Mouse (Mus musculus) myocyte (in vitro differentiated cells): ENCODE measurements around the gene Fbxo21. TPM values are rescaled to one million over a fixed set of nuclear protein-coding genes. Genes with fewer than 3 reads are reported as not detected.

Experiments
- H3K27me3 ChIP-seq: one replicate; pipeline ENCODE4 v1.6.1; 2011; ENCODE audit not compliant: control insufficient read depth, insufficient read depth, insufficient read length
- H3K36me3 ChIP-seq: one replicate; pipeline ENCODE4 v1.6.1; 2011; ENCODE audit not compliant: control insufficient read depth, insufficient read depth
- H3K4me2 ChIP-seq: one replicate; pipeline ENCODE4 v1.6.1; 2011; ENCODE audit warnings: low read depth, control low read depth
- H3K4me3 ChIP-seq: one replicate; pipeline ENCODE4 v1.5.1; 2011; ENCODE audit warnings: mild to moderate bottlenecking, control low read depth, moderate library complexity
- H3K79me2 ChIP-seq: one replicate; pipeline ENCODE4 v1.6.1; 2011; ENCODE audit not compliant: control insufficient read depth, insufficient read depth
- H3ac ChIP-seq: one replicate; pipeline ENCODE4 v1.6.1; 2011; ENCODE audit not compliant: control insufficient read depth, insufficient read length
- CEBPB ChIP-seq: IDR thresholded peaks from 2 replicates; pipeline ENCODE4 v1.6.1; 2011; ENCODE audit warnings: mild to moderate bottlenecking, moderate library complexity; ENCODE audit not compliant: poor library complexity, insufficient read depth, severe bottlenecking
- E2F4 ChIP-seq: IDR thresholded peaks from one replicate; pipeline ENCODE4 v1.6.1; 2011; ENCODE audit warnings: mild to moderate bottlenecking, control low read depth, moderate library complexity; ENCODE audit not compliant: insufficient read depth
- MAX ChIP-seq: IDR thresholded peaks from one replicate; pipeline ENCODE4 v1.6.1; 2011; ENCODE audit warnings: low read depth, mild to moderate bottlenecking, control low read depth
- MYOD1 ChIP-seq, 3 experiments: IDR thresholded peaks; one replicate each; pipeline ENCODE4 v1.6.1; 2011; ENCODE audit warnings: control low read depth in 2 of 3, low read depth in 2 of 3, mild to moderate bottlenecking in 2 of 3, moderate library complexity in 1 of 3; ENCODE audit not compliant: insufficient read length in 2 of 3, control insufficient read depth in 1 of 3
- MYOG ChIP-seq, 3 experiments: IDR thresholded peaks; one replicate each; pipeline ENCODE4 v1.6.1; 2011; ENCODE audit warnings: control low read depth in 2 of 3, low read depth in 2 of 3, mild to moderate bottlenecking in 2 of 3; ENCODE audit not compliant: insufficient read length in 2 of 3, control insufficient read depth in 1 of 3, insufficient read depth in 1 of 3
- POLR2A ChIP-seq: IDR thresholded peaks from one replicate; pipeline ENCODE4 v1.6.1; 2011; ENCODE audit warnings: low read depth, mild to moderate bottlenecking, control low read depth, moderate library complexity; ENCODE audit not compliant: insufficient read length
- POLR2AphosphoS2 ChIP-seq: IDR thresholded peaks from one replicate; pipeline ENCODE4 v1.6.1; 2011; ENCODE audit warnings: low read depth, control low read depth; ENCODE audit not compliant: insufficient read length
- REST ChIP-seq: IDR thresholded peaks from one replicate; pipeline ENCODE4 v1.6.1; 2011; ENCODE audit warnings: mild to moderate bottlenecking, control low read depth, moderate library complexity; ENCODE audit not compliant: insufficient read depth, insufficient read length
- SRF ChIP-seq: IDR thresholded peaks from one replicate; pipeline ENCODE4 v1.6.1; 2011; ENCODE audit warnings: low read depth; ENCODE audit not compliant: control insufficient read depth, insufficient read length
- TCF12 ChIP-seq: IDR thresholded peaks from one replicate; pipeline ENCODE4 v1.6.1; 2011; ENCODE audit warnings: mild to moderate bottlenecking, control low read depth; ENCODE audit not compliant: poor library complexity, insufficient read depth, severe bottlenecking
- TCF3 ChIP-seq: IDR thresholded peaks from one replicate; pipeline ENCODE4 v1.6.1; 2011; ENCODE audit warnings: low read depth, control low read depth; ENCODE audit not compliant: insufficient read length
- USF1 ChIP-seq: IDR thresholded peaks from one replicate; pipeline ENCODE4 v1.6.1; 2011; ENCODE audit warnings: low read depth, mild to moderate bottlenecking, control low read depth, moderate library complexity
- polyA plus RNA-seq: library from polyadenylated mRNA; unstranded; fragments of >200 nt; fragmentation: generic; extraction: Trizol; gene quantifications from one replicate; pipeline ENCODE4 v1.2.1, GENCODE M21; 2012; ENCODE audit warnings: missing spikeins

Gene Fbxo21
- polyA plus RNA-seq, 1 experiment, result 9.9 TPM

- Histone ChIP-seq H3K79me2 (no peaks in the 10 kb centered on the region), H3K27me3 (peaks cover 41% of the 10 kb centered on the region), H3K4me3 (peak overlapping the region; percentile 10), H3K4me2 (peak overlapping the region; percentile 82), H3K36me3 (no peaks in the 10 kb centered on the region), H3ac (no peak overlapping the region)
- TF ChIP-seq E2F4 (no peak), MYOD1 (IDR thresholded peaks at IDR 0.05; ENCODE audit: control insufficient read depth in 1 of 3, insufficient read length in 2 of 3, low read depth in 2 of 3) (no peak), MYOG (IDR thresholded peaks at IDR 0.05; ENCODE audit: control insufficient read depth in 1 of 3, insufficient read depth in 1 of 3, insufficient read length in 2 of 3, low read depth in 2 of 3) (no peak), TCF12 (no peak), MAX (no peak), POLR2A (no peak), SRF (no peak), TCF3 (no peak), POLR2AphosphoS2 (no peak), USF1 (no peak), CEBPB (no peak), REST (no peak)
These were observed 52.5 kb downstream of the Fbxo21 start for GRCm38 (mm10) chr5:118029035-118029408.

DNA sequence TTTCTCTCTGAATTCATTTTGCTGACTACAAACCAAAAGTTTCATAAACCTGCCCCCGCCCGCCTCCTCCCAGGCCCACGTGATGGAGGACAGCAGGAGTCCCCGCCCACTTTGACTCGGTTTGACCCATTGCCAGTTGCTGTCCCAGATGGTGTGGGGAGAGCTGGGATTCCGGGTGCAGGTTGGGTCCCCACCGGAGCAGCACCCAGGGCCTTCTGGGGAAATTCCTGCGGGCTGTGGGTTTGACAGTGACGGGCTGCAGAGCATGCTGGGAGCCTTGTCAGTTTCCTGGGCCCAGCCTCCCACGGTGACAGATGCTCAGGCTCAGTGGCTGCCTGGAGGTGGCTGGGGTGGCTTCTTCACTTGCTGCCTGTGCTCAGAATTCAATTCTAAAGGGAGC lies 52.9 kb downstream of the Fbxo21 start:
- Histone ChIP-seq H3K4me2 (peak overlapping the region; percentile 82), H3ac (no peak overlapping the region), H3K36me3 (no peaks in the 10 kb centered on the region), H3K4me3 (peak overlapping the region; percentile 10), H3K27me3 (peaks cover 41% of the 10 kb centered on the region), H3K79me2 (no peaks in the 10 kb centered on the region)
- TF ChIP-seq TCF12, result no peak
- peak; percentile 87 for TF ChIP-seq USF1
- TF ChIP-seq MYOG (IDR thresholded peaks at IDR 0.05; ENCODE audit: control insufficient read depth in 1 of 3, insufficient read depth in 1 of 3, insufficient read length in 2 of 3, low read depth in 2 of 3), result peak in 1 of 3 experiments; percentile 68
- peak in 1 of 3 experiments; percentile 75 for TF ChIP-seq MYOD1 (IDR thresholded peaks at IDR 0.05; ENCODE audit: control insufficient read depth in 1 of 3, insufficient read length in 2 of 3, low read depth in 2 of 3)

GRCm38 (mm10) chr5:118030022-118030675 lies 53.6 kb downstream of the Fbxo21 start:
- Histone ChIP-seq H3K36me3 (no peaks in the 10 kb centered on the region), H3K4me2 (no peak overlapping the region), H3ac (no peak overlapping the region), H3K79me2 (no peaks in the 10 kb centered on the region), H3K4me3 (peak overlapping the region; percentile 10), H3K27me3 (peaks cover 41% of the 10 kb centered on the region)
- TF ChIP-seq USF1, result no peak
- TF ChIP-seq TCF3, result no peak
- TF ChIP-seq MAX, result no peak
- TF ChIP-seq POLR2AphosphoS2, result no peak
- TF ChIP-seq MYOG (IDR thresholded peaks at IDR 0.05; ENCODE audit: control insufficient read depth in 1 of 3, insufficient read depth in 1 of 3, insufficient read length in 2 of 3, low read depth in 2 of 3), result no peak
- no peak for TF ChIP-seq POLR2A
- no peak for TF ChIP-seq TCF12
- no peak for TF ChIP-seq REST
- TF ChIP-seq SRF, result no peak

DNA sequence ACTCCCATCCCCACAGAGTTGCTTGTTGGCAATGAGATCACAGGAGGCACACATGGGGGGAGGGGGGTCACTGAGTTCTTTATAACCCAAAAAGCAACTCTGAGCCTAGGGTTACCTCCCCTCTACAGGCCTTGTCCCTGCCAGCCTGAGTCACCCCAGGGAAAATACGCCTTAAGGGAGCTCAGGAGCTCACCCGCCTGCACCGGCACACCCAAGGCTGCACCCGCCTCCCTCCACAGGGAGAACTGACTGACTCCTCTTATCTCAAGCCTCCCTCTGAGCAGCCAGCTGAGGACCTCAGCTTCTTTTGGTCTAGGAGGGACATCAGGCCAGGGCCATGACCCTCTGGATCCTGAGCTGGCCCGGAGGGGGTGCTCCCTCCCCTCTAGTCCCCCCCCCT lies 54.5 kb downstream of the Fbxo21 start:
- peaks cover 31% of the 10 kb centered on the region for H3K27me3 ChIP-seq
- no peaks in the 10 kb centered on the region for H3K36me3 ChIP-seq
- no peak overlapping the region for H3ac ChIP-seq
- H3K4me3 ChIP-seq, result no peak overlapping the region
- no peaks in the 10 kb centered on the region for H3K79me2 ChIP-seq
- no peak overlapping the region for H3K4me2 ChIP-seq
- TF ChIP-seq TCF3 (no peak), POLR2A (no peak), MAX (no peak), SRF (no peak), CEBPB (no peak), REST (no peak), POLR2AphosphoS2 (no peak), TCF12 (no peak), USF1 (no peak), E2F4 (no peak), MYOG (IDR thresholded peaks at IDR 0.05; ENCODE audit: control insufficient read depth in 1 of 3, insufficient read depth in 1 of 3, insufficient read length in 2 of 3, low read depth in 2 of 3) (no peak), MYOD1 (IDR thresholded peaks at IDR 0.05; ENCODE audit: control insufficient read depth in 1 of 3, insufficient read length in 2 of 3, low read depth in 2 of 3) (no peak)

GRCm38 (mm10) chr5:118031508-118031907 lies 55.0 kb downstream of the Fbxo21 start:
- Histone ChIP-seq H3ac (no peak overlapping the region), H3K4me2 (no peak overlapping the region), H3K36me3 (no peaks in the 10 kb centered on the region), H3K27me3 (peaks cover 27% of the 10 kb centered on the region), H3K79me2 (no peaks in the 10 kb centered on the region), H3K4me3 (no peak overlapping the region)
- TF ChIP-seq REST (no peak), CEBPB (no peak), MYOD1 (IDR thresholded peaks at IDR 0.05; ENCODE audit: control insufficient read depth in 1 of 3, insufficient read length in 2 of 3, low read depth in 2 of 3) (no peak), TCF12 (no peak), TCF3 (no peak), USF1 (no peak), MAX (no peak), MYOG (IDR thresholded peaks at IDR 0.05; ENCODE audit: control insufficient read depth in 1 of 3, insufficient read depth in 1 of 3, insufficient read length in 2 of 3, low read depth in 2 of 3) (no peak), POLR2A (no peak), POLR2AphosphoS2 (no peak), E2F4 (no peak), SRF (no peak)
